Mouse (Mus musculus): ENCODE measurements around the gene Rph3a. TPM values are rescaled to one million over a fixed set of nuclear protein-coding genes. Genes with fewer than 3 reads are reported as not detected.

Gene Rph3a
- polyA plus RNA-seq, 1 experiment from 2014 or later, result 0.05 TPM

Other genes with a start within 250 kb of the Rph3a start
- gene Oas3, start 232.4 kb downstream of the Rph3a start, polyA plus RNA-seq (2015; fragmentation: Nextera tagmentation; extraction: Ambion mirVana), result 0.09 and 0.11 TPM in 2 replicates
- not detected in 2 replicates for gene Oas1e, start 214.6 kb downstream of the Rph3a start, polyA plus RNA-seq (2015; fragmentation: Nextera tagmentation; extraction: Ambion mirVana)
- gene Oas1c, start 197.6 kb downstream of the Rph3a start, polyA plus RNA-seq (2015; fragmentation: Nextera tagmentation; extraction: Ambion mirVana), result 0.32 and 0.44 TPM in 2 replicates
- gene Oas1f, start 162.7 kb downstream of the Rph3a start, polyA plus RNA-seq (2015; fragmentation: Nextera tagmentation; extraction: Ambion mirVana), result 0.21 TPM in 1 of 2 replicates, not detected in the other
- gene Oas1h, start 148.7 kb downstream of the Rph3a start, polyA plus RNA-seq (2015; fragmentation: Nextera tagmentation; extraction: Ambion mirVana), result not detected in 2 replicates
- 0.46 and 0.58 TPM in 2 replicates for gene Oas1g, start 122.5 kb downstream of the Rph3a start, polyA plus RNA-seq (2015; fragmentation: Nextera tagmentation; extraction: Ambion mirVana)
- gene Oas1a, start 102.6 kb downstream of the Rph3a start, polyA plus RNA-seq (2015; fragmentation: Nextera tagmentation; extraction: Ambion mirVana), result 1.8 and 2.3 TPM in 2 replicates
- gene Oas1d, start 95.6 kb downstream of the Rph3a start, polyA plus RNA-seq (2015; fragmentation: Nextera tagmentation; extraction: Ambion mirVana), result not detected in 2 replicates
- 17.0 and 19.1 TPM in 2 replicates for gene Ptpn11, start 181.3 kb upstream of the Rph3a start, polyA plus RNA-seq (2015; fragmentation: Nextera tagmentation; extraction: Ambion mirVana)
- 575 and 586 TPM in 2 replicates for gene Rpl6, start 194.4 kb upstream of the Rph3a start, polyA plus RNA-seq (2015; fragmentation: Nextera tagmentation; extraction: Ambion mirVana)
- gene Hectd4, start 210.1 kb upstream of the Rph3a start, polyA plus RNA-seq (2015; fragmentation: Nextera tagmentation; extraction: Ambion mirVana), result 3.8 and 4.5 TPM in 2 replicates

All from kidney, embryonic 16.5 days (tissue).